Mouse (Mus musculus) midbrain, embryonic 16.5 days (tissue): ENCODE data around the gene Ramp1. TPM values are rescaled to one million over a fixed set of nuclear protein-coding genes. Genes with fewer than 3 reads are reported as not detected.

Source experiments
- ATAC-seq: fragments of 200-750 bp; cut with Nextera tagmentation; 2 replicates; pipeline ENCODE4 v1.8.0; 2017; ENCODE audit warnings: moderate TSS enrichment
- H3K27ac ChIP-seq: fragments of 300-500 bp; sonication (generic); 2 replicates; pipeline ENCODE4 v1.5.1; 2014; ENCODE audit warnings: mild to moderate bottlenecking, low read length, mixed read lengths
- H3K27me3 ChIP-seq: fragments of 300-500 bp; sonication (generic); 2 replicates; pipeline ENCODE4 v1.6.1; 2014; ENCODE audit warnings: low read depth, low read length, mixed read lengths; ENCODE audit not compliant: control insufficient read depth, insufficient read depth
- H3K36me3 ChIP-seq: fragments of 300-500 bp; sonication (generic); 2 replicates; pipeline ENCODE4 v1.6.1; 2014; ENCODE audit warnings: mild to moderate bottlenecking, low read length, moderate library complexity, mixed read lengths; ENCODE audit not compliant: control insufficient read depth, insufficient read depth
- H3K4me1 ChIP-seq: fragments of 300-500 bp; sonication (generic); 2 replicates; pipeline ENCODE4 v1.6.1; 2014; ENCODE audit warnings: mild to moderate bottlenecking, low read length, mixed read lengths; ENCODE audit not compliant: control insufficient read depth, insufficient read depth
- H3K4me2 ChIP-seq: fragments of 300-500 bp; sonication (generic); 2 replicates; pipeline ENCODE4 v1.6.1; 2014; ENCODE audit warnings: mild to moderate bottlenecking, low read length, mixed read lengths
- H3K4me3 ChIP-seq: fragments of 300-500 bp; sonication (generic); 2 replicates; pipeline ENCODE4 v1.5.1; 2014; ENCODE audit warnings: low read depth, mild to moderate bottlenecking, low read length, moderate library complexity, mixed read lengths
- H3K9ac ChIP-seq: fragments of 300-500 bp; sonication (generic); 2 replicates; pipeline ENCODE4 v1.6.1; 2014; ENCODE audit warnings: low read depth, low read length, mixed read lengths
- H3K9me3 ChIP-seq: fragments of 300-500 bp; sonication (generic); replicated peaks from 2 replicates; pipeline ENCODE4 v1.6.1; 2014; ENCODE audit warnings: mild to moderate bottlenecking, low read length, mixed read lengths; ENCODE audit not compliant: control insufficient read depth, poor library complexity, severe bottlenecking
- WGBS: fragments of 180-500 bp; shearing (Covaris S2); extraction: QIAGEN DNeasy Blood & Tissue Kit; methylation state at CpG from one replicate; pipeline ENCODE4 v1.1.7; 2014; 5-methylcytosine and 5-hydroxymethylcytosine counted together
- polyA plus RNA-seq: library from polyadenylated mRNA; unstranded; fragments of >200 nt; fragmentation: Nextera tagmentation; extraction: Ambion mirVana; gene quantifications from 2 replicates; pipeline ENCODE4 v1.2.1, GENCODE M21; 2015

Ramp1 gene
- polyA plus RNA-seq, 1 experiment from 2014 or later: 14.0 TPM

DNA sequence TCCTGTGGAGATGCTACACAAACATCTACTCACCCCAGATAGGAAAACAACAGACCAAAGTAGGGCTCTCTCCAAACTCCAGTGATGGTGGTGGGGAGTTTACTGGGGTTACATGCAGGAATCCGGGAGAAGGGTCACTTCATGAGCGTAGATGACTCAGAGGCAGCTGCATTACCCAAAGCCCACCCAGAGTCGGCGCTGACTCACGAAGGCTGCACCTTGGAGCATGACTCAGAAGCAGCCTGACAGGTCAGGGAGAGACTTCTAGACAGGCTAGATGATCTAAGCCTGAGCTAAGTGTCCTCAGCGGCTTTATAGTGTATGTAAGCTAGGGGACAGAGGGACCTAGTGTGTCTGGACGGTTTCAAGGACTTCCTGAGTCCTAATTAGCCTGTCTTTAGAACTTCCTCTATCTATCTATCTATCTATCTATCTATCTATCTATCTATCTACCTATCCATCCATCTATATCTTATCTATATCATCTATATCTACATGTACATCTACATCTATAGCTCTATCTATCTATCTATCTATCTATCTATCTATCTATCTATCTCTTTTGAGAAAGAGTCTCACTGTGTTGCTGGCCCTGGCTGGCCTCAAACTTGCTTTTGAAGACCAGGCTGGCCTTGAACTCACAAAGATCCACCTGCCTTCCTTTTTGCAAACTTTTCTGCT is 40.2 kb downstream of the Ramp1 start:
- no peak overlapping the region for H3K27ac ChIP-seq
- H3K9me3 ChIP-seq: no peaks in the 10 kb centered on the region
- H3K36me3 ChIP-seq: no peaks in the 10 kb centered on the region
- no peaks in the 10 kb centered on the region for H3K27me3 ChIP-seq
- H3K9ac ChIP-seq: no peak overlapping the region
- no peaks in the 10 kb centered on the region for H3K4me1 ChIP-seq
- H3K4me3 ChIP-seq: no peak overlapping the region
- ATAC-seq: no peak
- 91% methylated on average over 7 of the region's 7 CpGs for WGBS
- no peak overlapping the region for H3K4me2 ChIP-seq

DNA sequence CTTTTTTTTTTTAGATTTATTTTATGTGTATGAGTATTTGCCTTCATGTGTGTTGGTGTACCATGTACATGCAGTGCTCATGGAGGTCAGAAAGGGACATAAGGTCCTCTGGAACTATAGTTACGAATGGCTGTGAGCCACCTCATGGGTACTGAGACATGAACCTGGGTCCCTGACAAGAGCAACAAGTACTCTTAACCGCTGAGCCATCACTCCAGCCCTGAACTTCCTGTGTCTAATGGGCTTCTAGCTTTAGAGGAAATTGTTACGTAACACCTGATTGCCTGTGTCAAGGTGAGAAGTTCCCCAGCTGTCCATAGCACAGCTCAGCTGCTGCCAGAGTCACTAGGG is 40.7 kb downstream of the Ramp1 start:
- 87% methylated on average over 3 of the region's 3 CpGs for WGBS
- Histone ChIP-seq H3K36me3 (no peaks in the 10 kb centered on the region), H3K4me2 (no peak overlapping the region), H3K4me1 (no peaks in the 10 kb centered on the region), H3K9me3 (no peaks in the 10 kb centered on the region), H3K27ac (no peak overlapping the region), H3K27me3 (no peaks in the 10 kb centered on the region), H3K4me3 (no peak overlapping the region), H3K9ac (no peak overlapping the region)
- ATAC-seq: no peak

- Histone ChIP-seq H3K36me3 (no peaks in the 10 kb centered on the region), H3K9me3 (no peaks in the 10 kb centered on the region), H3K4me3 (no peak overlapping the region), H3K27ac (no peak overlapping the region), H3K9ac (no peak overlapping the region), H3K4me1 (no peaks in the 10 kb centered on the region), H3K4me2 (no peak overlapping the region), H3K27me3 (no peaks in the 10 kb centered on the region)
- ATAC-seq: no peak
- 71% methylated on average over 4 of the region's 4 CpGs for WGBS
Observed at GRCm38 (mm10) chr1:91226562-91226961, 46.9 kb downstream of the Ramp1 start.

- no peak overlapping the region for H3K27ac ChIP-seq
- no peaks in the 10 kb centered on the region for H3K36me3 ChIP-seq
- 74% methylated on average over 15 of the region's 15 CpGs for WGBS
- no peak for ATAC-seq
- H3K27me3 ChIP-seq: no peaks in the 10 kb centered on the region
- no peaks in the 10 kb centered on the region for H3K4me1 ChIP-seq
- H3K4me2 ChIP-seq: no peak overlapping the region
- no peak overlapping the region for H3K4me3 ChIP-seq
- H3K9me3 ChIP-seq: no peaks in the 10 kb centered on the region
- no peak overlapping the region for H3K9ac ChIP-seq
Observed at GRCm38 (mm10) chr1:91227381-91228054, 47.9 kb downstream of the Ramp1 start.

- H3K4me2 ChIP-seq: no peak overlapping the region
- H3K9ac ChIP-seq: no peak overlapping the region
- H3K4me3 ChIP-seq: no peak overlapping the region
- no peaks in the 10 kb centered on the region for H3K9me3 ChIP-seq
- no peaks in the 10 kb centered on the region for H3K4me1 ChIP-seq
- ATAC-seq: no peak
- WGBS: 59% methylated on average over 6 of the region's 6 CpGs
- H3K36me3 ChIP-seq: no peaks in the 10 kb centered on the region
- no peaks in the 10 kb centered on the region for H3K27me3 ChIP-seq
- H3K27ac ChIP-seq: no peak overlapping the region
Observed at GRCm38 (mm10) chr1:91231142-91231541, 51.5 kb downstream of the Ramp1 start.

DNA sequence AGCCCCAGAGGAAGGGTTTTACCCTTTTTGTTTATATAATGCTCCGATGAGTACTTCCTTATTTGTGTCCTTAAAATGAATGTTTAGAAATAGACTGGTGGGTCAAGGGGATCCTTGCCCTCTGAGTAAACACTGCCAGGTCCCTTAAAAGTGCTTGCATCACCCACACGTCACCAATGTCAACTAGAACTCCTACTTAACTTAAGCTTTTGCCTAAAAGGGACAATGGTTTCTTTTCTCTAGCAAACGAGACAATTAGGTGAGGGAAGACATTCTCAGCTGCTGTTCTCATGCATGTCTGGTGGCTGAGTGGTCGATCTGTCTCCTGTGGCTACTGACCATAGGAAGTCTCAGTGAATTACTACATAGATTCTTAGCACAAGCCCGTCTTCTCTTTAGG is 52.3 kb downstream of the Ramp1 start:
- H3K4me2 ChIP-seq: no peak overlapping the region
- no peak overlapping the region for H3K4me3 ChIP-seq
- no peak overlapping the region for H3K27ac ChIP-seq
- ATAC-seq: no peak
- WGBS: 54% methylated on average over 5 of the region's 5 CpGs
- H3K36me3 ChIP-seq: no peaks in the 10 kb centered on the region
- no peak overlapping the region for H3K9ac ChIP-seq
- H3K4me1 ChIP-seq: no peaks in the 10 kb centered on the region
- no peaks in the 10 kb centered on the region for H3K9me3 ChIP-seq
- H3K27me3 ChIP-seq: no peaks in the 10 kb centered on the region

GRCm38 (mm10) chr1:91235395-91235794 is 55.8 kb downstream of the Ramp1 start:
- Histone ChIP-seq H3K27ac (no peak overlapping the region), H3K4me1 (no peaks in the 10 kb centered on the region), H3K4me2 (no peak overlapping the region), H3K9me3 (no peaks in the 10 kb centered on the region), H3K9ac (no peak overlapping the region), H3K27me3 (no peaks in the 10 kb centered on the region), H3K36me3 (no peaks in the 10 kb centered on the region), H3K4me3 (no peak overlapping the region)
- 85% methylated on average over 5 of the region's 5 CpGs for WGBS
- ATAC-seq: no peak

DNA sequence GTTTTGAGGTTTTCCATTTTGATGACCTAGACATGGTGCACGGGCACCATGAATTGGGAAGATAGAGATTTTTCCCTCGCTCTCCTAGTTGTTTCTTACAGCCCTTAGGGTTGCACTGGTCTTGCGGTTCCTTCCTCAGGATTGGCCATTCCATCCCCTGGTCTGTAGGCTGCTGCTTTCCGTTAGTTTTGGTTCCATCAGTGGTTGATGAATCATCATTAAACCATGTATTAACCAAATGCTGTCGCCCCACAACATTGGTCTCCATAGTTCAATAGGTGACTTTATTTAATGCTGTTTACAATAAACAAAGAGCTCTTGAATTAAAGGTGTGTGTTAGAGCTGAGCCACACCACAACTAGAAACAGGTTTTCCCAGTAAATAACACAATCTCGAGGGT is 58.1 kb downstream of the Ramp1 start:
- no peak for ATAC-seq
- Histone ChIP-seq H3K4me2 (no peak overlapping the region), H3K27ac (no peak overlapping the region), H3K27me3 (no peaks in the 10 kb centered on the region), H3K9ac (no peak overlapping the region), H3K4me1 (no peaks in the 10 kb centered on the region), H3K9me3 (no peaks in the 10 kb centered on the region), H3K36me3 (no peaks in the 10 kb centered on the region), H3K4me3 (no peak overlapping the region)
- 83% methylated on average over 6 of the region's 6 CpGs for WGBS

- Histone ChIP-seq H3K9ac (no peak overlapping the region), H3K4me2 (no peak overlapping the region), H3K27me3 (no peaks in the 10 kb centered on the region), H3K4me3 (no peak overlapping the region), H3K4me1 (no peaks in the 10 kb centered on the region), H3K27ac (no peak overlapping the region), H3K36me3 (no peaks in the 10 kb centered on the region), H3K9me3 (no peaks in the 10 kb centered on the region)
- WGBS: 17% methylated on average over 5 of the region's 5 CpGs
- no peak for ATAC-seq
Observed at GRCm38 (mm10) chr1:91239112-91239511, 59.5 kb downstream of the Ramp1 start.
